Mouse (Mus musculus): ENCODE data around the gene St3gal3.

The St3gal3 gene

DNA sequence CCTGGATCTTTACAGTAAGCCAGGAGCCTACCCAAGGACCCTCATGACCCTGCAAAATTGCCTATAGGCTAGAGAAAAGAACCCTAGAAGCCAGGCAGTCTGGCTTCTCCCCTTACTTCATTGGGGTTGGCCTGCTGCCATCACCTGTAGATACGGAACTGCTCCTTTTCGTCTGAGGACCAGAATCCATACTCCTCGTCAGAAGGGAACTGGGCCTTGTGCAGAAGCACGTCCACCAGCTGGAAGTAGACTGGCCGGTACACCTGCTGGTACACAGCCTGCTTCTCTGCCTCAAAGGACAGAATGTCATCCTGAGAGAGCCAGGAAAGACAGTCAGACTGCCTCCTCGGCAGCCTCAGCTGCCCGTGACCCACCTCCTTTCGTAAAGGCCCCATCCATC is 230.0 kb downstream of the St3gal3 start:
- DNase-seq (ENCODE audit: extremely low read depth, low read depth, low spot score): no peak

DNA sequence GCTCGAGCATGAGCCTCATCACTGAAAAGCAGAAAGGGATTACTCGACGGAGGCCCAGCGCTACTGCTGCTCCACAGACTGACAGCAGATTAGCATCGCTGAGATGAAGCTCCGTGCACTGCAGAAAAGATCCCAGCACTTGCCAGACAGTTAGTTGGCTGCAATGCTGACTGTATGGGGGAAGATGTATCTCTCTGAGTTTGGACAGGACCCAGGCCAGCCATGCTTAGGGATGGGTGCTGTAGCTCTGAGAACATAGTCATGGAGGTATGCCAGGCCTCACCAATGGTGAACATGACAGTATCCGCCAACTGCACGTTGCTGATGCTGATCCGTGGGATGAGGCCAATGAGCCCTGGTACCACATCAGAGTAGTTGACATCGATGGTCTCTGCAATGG is 230.6 kb downstream of the St3gal3 start:
- no peak for DNase-seq (ENCODE audit: extremely low read depth, low read depth, low spot score)

DNA sequence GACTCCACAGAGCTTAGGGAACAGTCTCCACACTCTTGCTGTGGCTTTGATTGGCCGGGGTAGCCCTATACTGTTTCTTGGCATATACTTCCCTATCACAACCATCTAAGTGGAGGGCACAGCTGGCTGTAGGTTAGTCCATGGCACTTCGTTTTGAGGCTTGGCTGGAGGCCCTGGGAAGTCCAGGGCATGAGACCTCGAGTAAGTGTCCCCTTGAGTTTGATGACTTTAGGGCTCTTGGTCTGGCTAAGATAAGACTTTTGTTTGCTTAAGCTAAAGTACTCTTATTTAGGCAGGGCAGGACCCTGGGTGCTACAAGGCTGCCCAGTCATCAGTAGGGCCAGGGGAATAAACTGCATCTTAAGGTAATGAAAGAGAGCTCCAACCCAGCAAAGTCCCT is 236.6 kb downstream of the St3gal3 start:
- DNase-seq (ENCODE audit: extremely low read depth, low read depth, low spot score): no peak

DNA sequence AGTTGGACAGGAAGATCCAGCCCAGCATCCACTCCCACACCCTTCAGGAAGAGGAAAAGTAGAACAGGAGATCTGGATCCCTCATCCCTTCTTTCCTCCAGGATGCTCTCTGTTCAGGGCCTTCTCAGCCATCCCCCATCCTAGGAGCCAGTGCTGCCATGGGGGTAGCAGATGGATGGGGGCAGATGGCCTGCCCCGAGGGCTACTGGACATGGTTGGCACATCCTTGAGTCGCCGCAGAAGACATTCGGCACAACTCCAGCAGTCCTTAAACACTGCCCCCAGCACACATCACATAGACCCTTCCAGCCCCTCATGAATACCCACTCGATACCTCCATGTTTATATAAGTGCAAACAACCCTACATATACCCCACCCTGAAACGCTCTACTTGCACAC is 238.7 kb downstream of the St3gal3 start:
- no peak for DNase-seq (ENCODE audit: extremely low read depth, low read depth, low spot score)

DNA sequence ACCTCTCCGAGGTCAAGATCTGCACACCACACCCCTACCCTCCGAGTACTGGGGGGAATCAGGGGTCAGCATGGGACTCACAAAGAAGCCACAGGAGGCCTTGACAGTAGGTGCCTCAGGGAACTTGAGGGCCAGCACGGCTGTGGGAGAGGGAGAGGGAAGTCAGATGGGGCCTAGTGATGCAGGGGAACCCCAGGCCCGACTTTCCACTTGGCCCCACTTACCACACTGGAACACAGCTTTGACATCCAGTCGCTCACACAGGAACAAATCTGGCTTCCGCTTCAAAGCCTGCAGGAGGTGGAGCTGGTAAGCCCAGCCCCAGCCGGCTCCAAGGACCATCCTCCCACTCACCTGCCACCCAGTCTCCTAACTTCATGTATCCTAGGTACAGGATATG is 239.4 kb downstream of the St3gal3 start:
- no peak for DNase-seq (ENCODE audit: extremely low read depth, low read depth, low spot score)

DNA sequence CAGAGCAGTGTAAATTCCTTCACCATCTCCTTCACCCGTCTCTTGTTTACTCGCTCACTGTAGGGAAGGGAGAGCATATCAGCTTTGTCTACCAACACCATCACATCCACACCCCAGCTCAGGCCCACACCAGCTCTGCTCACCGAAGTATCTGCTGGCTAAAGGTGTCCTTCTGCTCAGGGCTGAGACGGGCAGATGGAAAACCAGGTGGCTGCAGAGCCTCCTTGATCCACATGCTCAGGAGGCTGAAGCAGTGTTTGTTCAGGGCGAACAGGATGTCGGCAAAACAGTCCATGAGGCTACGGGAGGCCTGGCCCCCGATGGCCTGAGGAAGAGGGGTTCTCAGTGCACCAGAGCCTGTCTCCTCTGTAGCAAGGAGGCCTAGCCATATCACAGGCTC is 240.1 kb downstream of the St3gal3 start:
- DNase-seq (ENCODE audit: extremely low read depth, low read depth, low spot score): no peak

DNA sequence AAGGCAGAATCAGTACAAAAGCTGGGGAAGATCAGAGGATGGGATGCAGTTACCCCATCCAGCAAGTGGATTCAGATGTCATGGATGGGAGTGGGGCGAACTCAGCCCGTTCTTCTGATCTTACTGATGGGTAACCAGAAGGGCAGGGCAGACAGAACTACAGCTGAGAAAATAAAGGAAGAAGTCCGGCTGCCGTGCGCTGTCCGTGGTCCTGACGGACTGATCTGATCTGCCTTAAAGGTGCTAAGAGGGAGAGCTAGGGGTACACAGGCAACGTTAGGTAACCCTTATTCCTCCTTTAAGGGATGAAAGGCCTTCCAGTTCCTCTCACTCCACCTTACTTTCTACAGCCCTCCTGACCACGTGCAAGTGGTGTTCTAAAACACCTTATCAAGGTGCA is 241.3 kb downstream of the St3gal3 start:
- no peak for DNase-seq (ENCODE audit: extremely low read depth, low read depth, low spot score)

DNA sequence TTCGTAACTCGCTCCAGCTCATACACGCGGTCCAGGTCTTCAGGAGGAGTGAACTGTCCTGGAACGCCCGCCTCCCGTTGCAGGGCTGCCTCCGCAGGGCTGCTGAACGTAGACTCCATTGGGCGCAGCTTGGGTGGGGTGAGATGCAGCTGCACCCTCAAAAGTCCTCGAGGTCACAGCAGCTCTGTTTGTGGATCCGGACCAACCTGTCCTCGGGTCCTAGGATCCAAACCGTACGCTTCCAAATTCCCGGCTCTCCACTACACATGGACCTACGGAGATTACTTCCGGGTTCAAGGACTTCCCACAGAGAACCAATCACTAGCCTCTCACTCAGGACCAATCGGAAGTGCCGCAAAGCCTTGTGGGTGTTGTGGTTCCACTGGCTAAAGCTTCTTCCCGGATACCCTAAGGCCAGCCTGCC is 243.0 kb downstream of the St3gal3 start, which contains the start of gene Dph2:
Dph2 (minus strand) TSS at position 295 of the 424 bp plus-strand sequence.
- peak; percentile 37 for DNase-seq (ENCODE audit: extremely low read depth, low read depth, low spot score)

DNA sequence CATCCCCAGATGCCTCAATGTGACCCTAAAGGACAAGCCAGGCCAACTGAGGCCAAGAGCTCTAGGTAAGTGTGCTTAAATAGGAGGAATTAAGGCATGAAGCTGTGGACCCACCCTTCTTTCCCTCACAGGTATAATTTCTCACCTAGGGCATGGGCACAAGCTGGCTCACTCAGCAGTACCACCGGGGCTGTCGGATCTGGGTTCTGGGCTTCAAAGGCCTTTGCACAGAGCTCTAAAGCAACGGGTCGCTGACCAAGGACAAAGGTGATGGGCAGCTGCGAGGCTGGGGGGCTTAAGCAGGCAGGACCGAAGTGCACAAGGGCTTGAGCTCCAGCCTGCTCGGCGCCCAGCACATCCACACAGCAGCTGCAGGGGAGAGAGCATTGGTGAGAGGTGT is 244.0 kb downstream of the St3gal3 start:
- DNase-seq (ENCODE audit: extremely low read depth, low read depth, low spot score): no peak

DNA sequence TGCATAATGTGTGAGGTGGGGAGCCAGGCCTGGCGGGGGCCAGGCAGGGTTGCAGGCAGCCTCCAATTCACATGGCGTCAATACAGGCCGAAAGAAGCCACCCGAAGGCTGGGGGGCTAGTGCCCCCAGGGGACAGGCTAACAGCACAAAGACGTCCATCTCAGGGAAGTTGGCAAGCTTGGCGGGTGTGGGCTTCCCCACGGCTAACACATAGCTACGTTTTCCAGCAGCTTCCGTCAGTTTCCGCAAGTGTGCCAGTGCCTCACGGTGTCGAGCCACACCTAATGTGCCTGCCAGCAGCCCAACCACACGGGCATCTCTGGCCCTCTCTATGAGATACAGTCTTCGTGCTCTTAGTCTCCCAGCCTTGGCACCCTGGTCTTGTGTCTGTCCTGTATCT is 244.7 kb downstream of the St3gal3 start:
- DNase-seq (ENCODE audit: extremely low read depth, low read depth, low spot score): no peak

DNA sequence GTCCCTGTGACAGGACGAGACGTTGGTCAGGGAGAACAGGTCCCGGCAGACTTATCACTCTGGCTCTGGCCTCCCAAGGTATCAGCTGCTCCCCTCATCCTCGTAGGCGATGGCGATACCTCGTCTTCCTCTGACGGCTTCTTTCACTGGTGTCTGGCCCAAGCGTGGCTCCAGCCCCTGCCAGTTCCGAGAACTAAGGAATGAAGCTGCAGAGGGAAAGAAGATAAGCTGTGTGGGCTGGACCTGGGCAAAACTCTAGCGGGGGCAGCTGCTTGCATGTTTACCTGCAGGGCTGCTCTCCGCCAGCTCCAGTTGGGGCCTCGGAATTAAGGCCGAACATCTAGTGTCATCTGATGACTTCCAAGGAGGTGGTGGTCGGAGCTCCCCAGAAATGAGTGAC is 245.2 kb downstream of the St3gal3 start:
- no peak for DNase-seq (ENCODE audit: extremely low read depth, low read depth, low spot score)

DNA sequence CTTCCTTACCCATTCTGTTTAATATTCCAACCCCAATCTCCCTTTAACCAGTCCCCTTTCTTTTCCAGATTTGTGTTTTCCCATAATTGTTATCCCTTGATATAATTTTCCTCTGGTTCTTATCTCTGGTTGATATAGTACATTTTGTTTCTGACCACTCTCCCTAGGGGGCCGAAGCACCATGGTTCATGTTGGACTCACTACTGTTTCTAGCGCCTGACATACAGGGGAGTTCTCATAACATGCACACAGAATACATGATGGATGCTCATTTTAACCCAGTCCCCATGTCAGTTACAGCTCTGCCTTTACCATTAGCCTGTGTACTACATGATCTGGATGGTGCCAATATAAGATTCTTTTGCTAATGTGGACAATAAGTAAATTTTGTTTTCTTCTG is 246.8 kb downstream of the St3gal3 start:
- DNase-seq (ENCODE audit: extremely low read depth, low read depth, low spot score): no peak

DNA sequence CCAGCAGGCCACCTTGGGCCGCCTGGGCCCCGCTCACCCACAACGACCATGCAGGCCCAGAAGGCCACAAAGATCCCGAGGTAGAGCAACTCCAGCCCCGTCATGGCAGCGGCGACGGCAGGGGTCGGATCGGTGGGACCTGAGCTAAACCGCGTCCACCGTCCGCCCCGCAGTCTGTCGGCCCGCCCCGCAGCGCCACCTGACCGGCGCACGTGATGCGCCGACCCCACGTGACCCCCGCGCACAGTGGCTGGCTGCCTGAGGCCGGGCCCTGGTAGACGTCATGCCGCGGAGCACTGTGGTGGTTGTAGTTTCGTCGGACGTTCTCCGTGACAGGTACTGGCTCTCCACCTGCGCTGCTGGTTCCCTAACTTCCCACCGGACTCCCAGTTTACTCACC is 247.6 kb downstream of the St3gal3 start, which contains the start of gene Atp6v0b:
Atp6v0b (minus strand) TSS at position 201 of the 400 bp plus-strand sequence.
- DNase-seq (ENCODE audit: extremely low read depth, low read depth, low spot score): peak; percentile 23

DNA sequence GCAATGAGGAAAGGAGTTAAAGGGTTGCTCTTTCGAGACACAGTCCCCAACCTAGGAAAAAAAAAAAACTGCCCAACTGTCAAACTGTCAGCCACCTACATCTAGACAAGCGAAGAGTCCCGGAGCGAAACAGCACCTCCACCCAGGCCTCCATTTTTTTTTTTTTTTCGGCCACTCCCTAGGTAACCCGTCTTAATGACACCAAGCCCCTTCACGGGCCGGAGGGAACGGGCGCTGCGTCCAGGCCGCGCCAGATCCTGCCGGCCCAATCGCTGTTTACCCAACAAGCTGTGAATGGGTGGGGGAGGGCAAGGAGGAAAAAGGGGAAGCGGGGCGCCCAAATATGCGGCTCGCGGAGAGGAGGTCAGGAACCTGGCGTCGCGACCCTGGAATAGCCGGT is 248.1 kb downstream of the St3gal3 start:
- DNase-seq (ENCODE audit: extremely low read depth, low read depth, low spot score): no peak

DNA sequence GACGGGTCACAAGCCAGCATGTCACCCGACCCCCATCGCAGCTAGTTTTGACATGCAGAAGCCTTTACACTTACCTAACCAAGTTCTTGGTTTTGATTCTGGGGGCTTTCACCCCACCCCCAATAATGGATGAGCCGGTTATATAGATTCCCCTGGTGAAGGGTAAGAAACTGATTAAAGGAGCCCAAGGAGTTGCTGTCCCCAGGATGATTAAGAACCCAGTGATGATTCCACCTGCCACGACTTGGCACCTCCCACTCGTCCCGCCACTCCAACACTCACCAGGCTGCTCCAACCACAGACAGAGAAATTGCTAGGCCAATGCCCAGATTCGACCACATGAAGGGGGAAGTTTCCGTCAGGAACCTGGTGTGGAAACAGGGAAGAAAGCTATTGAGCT is 248.7 kb downstream of the St3gal3 start:
- DNase-seq (ENCODE audit: extremely low read depth, low read depth, low spot score): no peak

DNA sequence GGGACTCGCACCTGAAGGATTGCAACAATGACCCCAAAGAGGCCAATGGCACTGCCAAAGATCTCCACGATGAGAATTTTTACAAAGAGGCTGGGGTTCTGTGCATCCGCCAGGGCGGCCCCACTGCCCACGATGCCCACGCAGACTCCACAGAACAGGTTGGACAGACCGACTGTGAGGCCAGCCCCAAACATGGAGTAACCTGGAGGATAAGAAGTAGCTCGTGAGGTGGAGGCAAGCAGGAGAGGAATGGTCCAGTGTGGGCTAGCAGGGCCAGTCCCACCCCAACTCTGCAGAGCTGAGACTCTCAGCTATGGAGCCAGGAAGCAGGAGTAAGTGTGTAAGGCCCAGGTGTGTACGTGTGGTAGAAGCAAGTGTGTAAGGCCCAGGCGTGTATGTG is 249.6 kb downstream of the St3gal3 start:
- no peak for DNase-seq (ENCODE audit: extremely low read depth, low read depth, low spot score)

DNA sequence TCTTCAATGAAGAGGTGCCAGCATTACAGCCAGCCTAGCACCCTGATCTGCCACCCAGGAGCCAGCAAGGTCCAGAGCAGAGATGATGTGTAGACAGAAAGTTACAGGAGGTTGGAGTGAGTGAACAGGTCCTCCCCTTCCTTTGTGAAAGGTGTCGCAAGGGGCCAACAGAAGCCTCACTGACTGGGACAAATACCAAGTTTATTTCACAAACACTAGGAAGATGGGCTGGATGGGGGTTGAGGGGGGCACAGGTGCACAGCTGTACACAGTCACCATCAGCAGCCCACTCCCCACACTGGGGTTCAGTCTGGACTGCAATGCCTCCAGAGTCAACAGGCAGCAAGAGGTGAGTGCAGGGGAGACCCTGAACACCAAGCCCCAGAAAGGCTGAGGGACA is 250.6 kb downstream of the St3gal3 start:
- DNase-seq (ENCODE audit: extremely low read depth, low read depth, low spot score): no peak

DNA sequence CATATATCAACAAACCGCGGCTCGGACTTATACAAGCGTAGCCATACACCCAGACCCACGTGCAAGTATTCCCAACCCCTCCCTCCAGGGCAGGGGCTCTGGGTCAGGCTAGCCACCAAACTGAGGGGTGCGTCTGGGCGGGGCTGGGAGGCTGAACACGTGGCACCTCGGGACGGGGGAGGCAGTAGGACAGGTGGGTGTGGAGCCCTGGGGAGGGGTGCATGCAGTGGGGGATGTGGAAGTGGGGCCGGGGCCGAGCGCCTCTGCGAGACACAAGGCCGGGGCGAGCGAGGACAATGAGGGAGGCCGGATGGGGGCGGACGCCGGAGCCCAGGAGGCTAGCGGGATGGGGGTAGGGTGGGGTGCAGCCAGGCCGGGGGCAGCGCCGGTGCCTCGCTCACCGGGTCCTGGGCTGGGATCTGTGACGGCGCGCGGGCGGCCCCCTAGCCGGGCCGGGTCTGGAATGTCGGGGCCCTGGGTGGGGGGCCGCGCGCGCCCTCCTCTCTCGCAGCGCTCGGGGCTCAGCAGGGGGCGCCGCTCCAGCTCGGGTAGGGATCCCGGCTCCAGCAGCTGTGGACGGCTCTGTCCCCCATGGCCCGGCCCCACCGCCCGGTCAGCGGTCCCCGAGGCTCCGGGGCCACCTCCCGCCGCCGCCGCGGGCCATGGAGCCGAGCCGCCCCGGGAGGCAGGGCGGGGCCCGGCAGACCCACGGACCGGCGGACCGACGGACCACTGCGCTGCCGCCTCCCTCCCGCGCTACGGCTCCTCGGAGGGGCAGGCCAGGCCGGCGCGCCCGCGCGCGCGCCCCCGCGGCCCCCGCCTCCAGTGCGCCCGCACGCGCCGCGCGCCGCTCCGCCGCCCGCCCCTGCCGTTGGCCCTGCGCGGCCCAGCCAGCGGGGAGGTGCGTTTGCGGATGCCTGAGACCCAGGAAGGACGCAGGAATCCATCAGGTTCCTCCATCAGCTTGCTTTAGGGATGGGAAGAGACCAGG is 251.7 kb downstream of the St3gal3 start, which contains the start of gene B4galt2:
B4galt2 (minus strand) TSS at position 787 of the 991 bp plus-strand sequence.
- DNase-seq (ENCODE audit: extremely low read depth, low read depth, low spot score): no peak

All from fat pad, adult 2 months (tissue).